Mouse (Mus musculus) spleen, adult 2 months (tissue): ENCODE data around the gene Galr2.

ENCODE experiments used
- CTCF ChIP-seq: fragments of 200-500 bp; IDR thresholded peaks from 2 replicates; pipeline ENCODE4 v1.5.1; 2011; ENCODE audit warnings: mild to moderate bottlenecking, inconsistent platforms; ENCODE audit not compliant: insufficient read depth, insufficient read length, insufficient replicate concordance; ENCODE audit errors: extremely low read depth
- POLR2A ChIP-seq: fragments of 200-500 bp; IDR thresholded peaks from 2 replicates; pipeline ENCODE4 v1.6.1; 2011; ENCODE audit warnings: low read depth, low read length, inconsistent platforms

DNA sequence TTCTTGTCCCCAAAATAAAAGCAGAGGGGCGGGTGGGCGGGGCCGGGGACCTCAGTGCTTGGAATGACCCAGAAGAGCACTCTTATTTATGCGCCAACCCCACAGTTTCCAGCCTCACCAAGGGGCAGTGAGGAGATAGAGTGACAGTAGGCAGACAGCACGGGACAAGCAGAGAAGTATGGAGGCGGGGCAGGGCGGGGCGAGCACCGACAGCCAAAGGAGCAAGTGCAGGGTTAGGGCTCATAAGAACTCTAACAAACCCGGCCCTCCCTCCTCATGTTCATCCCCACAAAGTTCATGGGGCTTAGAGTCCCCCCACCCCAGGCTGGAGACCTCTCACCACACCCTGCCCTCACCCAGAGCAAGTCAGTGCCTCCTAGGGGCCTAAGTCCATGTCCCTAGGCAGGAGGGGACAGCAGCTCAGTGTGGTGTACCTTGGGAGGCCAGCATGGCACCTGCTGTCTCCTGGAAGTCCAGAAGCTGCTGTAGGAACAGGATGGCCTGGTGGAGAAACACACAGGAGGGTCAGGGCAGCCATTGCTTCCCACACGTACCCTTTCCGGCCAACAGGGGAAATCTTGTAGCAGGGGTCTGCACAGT is 12.9 kb downstream of the Galr2 start:
- TF ChIP-seq CTCF (no peak), POLR2A (no peak)
